In the genomic region with DNA sequence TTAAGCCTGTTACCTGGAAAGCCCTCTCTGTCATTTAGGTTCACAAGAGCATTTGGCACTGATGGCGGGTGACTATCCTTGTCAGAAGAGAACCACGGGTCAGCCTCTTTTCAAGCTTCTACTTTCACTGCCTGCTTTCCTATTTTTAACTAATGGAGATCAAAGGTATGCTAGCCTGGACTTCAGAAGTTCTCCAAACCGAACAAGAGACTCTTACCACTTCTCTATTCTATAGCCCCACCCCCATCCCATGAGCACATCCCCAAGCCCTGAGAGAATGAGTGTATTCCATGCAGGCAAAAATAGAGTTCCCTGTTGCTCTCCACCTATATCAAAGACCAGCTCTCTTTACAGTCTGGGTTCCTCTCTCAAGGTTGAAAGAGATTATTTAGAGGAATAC, we compare ENCODE assay signal across 15 mouse cellular contexts.
"Had no signal": no experiment of that assay in that cellular context is flagged by ENCODE, and none has a peak within 500 bp of the region (broad histone marks: within the 10 kb centered on the region; RNA-seq: fewer than 3 reads in every experiment).

No protein-coding gene starts in this region.

- H3K36me3 ChIP-seq: limb, embryonic 10.5 days; liver, embryonic 15.5 days; midbrain, embryonic 13.5 days; neural tube, embryonic 12.5 days had no signal

- H3K9me3 ChIP-seq: limb, embryonic 10.5 days; liver, embryonic 15.5 days; midbrain, embryonic 13.5 days; neural tube, embryonic 12.5 days had no signal

- H3K4me1 ChIP-seq: limb, embryonic 10.5 days; liver, embryonic 15.5 days; midbrain, embryonic 13.5 days; neural tube, embryonic 12.5 days had no signal

- H3K27me3 ChIP-seq: liver, embryonic 15.5 days; midbrain, embryonic 13.5 days; neural tube, embryonic 12.5 days had no signal

- H3K4me3 ChIP-seq: layer of hippocampus, adult 2 months; left cerebral cortex, adult 2 months; limb, embryonic 10.5 days; liver, embryonic 15.5 days; midbrain, embryonic 13.5 days; neural tube, embryonic 12.5 days had no signal

- DNase-seq: kidney, adult 8-10 months; kidney, postnatal 10 days; kidney, postnatal 4 days; lung, adult 2 months; lung, postnatal 14 days; thymus, adult 18-20 months; thymus, postnatal 36 days had no signal

- ATAC-seq: intestine, embryonic 16.5 days; midbrain, embryonic 13.5 days had no signal

- H3K27ac ChIP-seq: layer of hippocampus, adult 2 months; left cerebral cortex, adult 2 months; limb, embryonic 10.5 days; liver, embryonic 15.5 days; macrophage; midbrain, embryonic 13.5 days; neural tube, embryonic 12.5 days had no signal
